Mouse (Mus musculus) bone marrow macrophage, adult 2 months (primary cell): ENCODE measurements around the gene Entpd7.

ENCODE experiments used
- CTCF ChIP-seq: IDR thresholded peaks from 2 replicates; pipeline ENCODE4 v1.5.1; 2012; ENCODE audit warnings: low read depth, mild to moderate bottlenecking, low read length, moderate library complexity
- POLR2A ChIP-seq: IDR thresholded peaks from 2 replicates; pipeline ENCODE4 v1.6.1; 2012; ENCODE audit warnings: mild to moderate bottlenecking, low read depth, low read length, borderline replicate concordance

- no peak for TF ChIP-seq POLR2A
- TF ChIP-seq CTCF, result no peak
Measured at GRCm38 (mm10) chr19:43777308-43777707, 87.8 kb downstream of the Entpd7 start.
